ENCODE assay signal across 8 mouse cellular contexts in the genomic region with DNA sequence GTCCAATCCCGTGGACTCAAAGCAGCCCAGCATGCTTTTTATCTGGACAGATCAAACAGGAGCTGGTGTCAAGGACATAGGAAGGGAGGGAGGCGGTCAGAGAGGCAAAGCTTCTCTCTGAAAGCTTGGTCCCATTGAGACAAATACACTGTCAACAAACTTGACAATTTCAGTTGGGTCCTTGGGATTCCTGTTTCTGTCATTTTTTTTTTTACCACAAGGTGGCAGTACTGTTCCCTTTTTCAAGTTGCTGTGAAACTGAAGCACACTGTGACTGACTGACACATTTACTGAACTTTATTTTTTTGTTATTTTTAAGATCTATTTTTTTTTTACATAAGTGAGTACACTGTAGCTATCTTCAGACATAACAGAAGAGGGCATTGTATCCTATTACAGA. TPM values are rescaled to one million over a fixed set of nuclear protein-coding genes. Genes with fewer than 3 reads are reported as not detected.
DNase-seq lines count a peak whose midpoint lies in the region; ATAC-seq and TF ChIP-seq lines count a peak whose summit lies in the region.

No protein-coding gene starts in this region.

- peaks cover 61% of the 10 kb centered on the region for H3K36me3 ChIP-seq in liver, postnatal 0 days (replicated peaks; ENCODE audit: insufficient read depth, low read length)

- TF ChIP-seq CTCF in gastrocnemius, adult 2 months (IDR thresholded peaks at IDR 0.05), result peak; percentile 72
- TF ChIP-seq CTCF in liver, postnatal 0 days (IDR thresholded peaks at IDR 0.05; ENCODE audit: low read depth), result peak; percentile 78

- no peak overlapping the region for H3K27ac ChIP-seq in gastrocnemius, adult 2 months
- H3K27ac ChIP-seq in liver, postnatal 0 days (ENCODE audit: low read depth), result no peak overlapping the region

- H3K4me1 ChIP-seq in liver, postnatal 0 days (ENCODE audit: insufficient read depth), result no peaks in the 10 kb centered on the region

- no peaks in the 10 kb centered on the region for H3K27me3 ChIP-seq in liver, postnatal 0 days (ENCODE audit: insufficient read depth, low read length)

- no peak overlapping the region for H3K4me3 ChIP-seq in gastrocnemius, adult 2 months
- no peak overlapping the region for H3K4me3 ChIP-seq in liver, postnatal 0 days (ENCODE audit: low read depth, low read length)

- no peak for ATAC-seq in liver, postnatal 0 days

- H3K9ac ChIP-seq in liver, postnatal 0 days (replicated peaks), result no peak overlapping the region

- H3K4me2 ChIP-seq in liver, postnatal 0 days (ENCODE audit: low read depth, low read length), result no peak overlapping the region

- intact Hi-C loops in gastrocnemius, adult 2 months (cut with DNase I), result loop anchor here (1.0 to 5.0 kb wide), 3 partner anchors 131 to 250 kb away; a partner anchor contains a TSS
- intact Hi-C loops in gastrocnemius, postnatal 36 days (cut with DNase I), result loop anchor here (2.0 to 5.0 kb wide), 2 partner anchors 198 to 251 kb away; no protein-coding TSS in a partner anchor

- WGBS in liver, postnatal 0 days (ENCODE audit: insufficient replicate concordance), result 66% methylated on average over 2 of the region's 2 CpGs

- no peak for TF ChIP-seq EP300 in liver, postnatal 0 days (IDR thresholded peaks at IDR 0.05; ENCODE audit: low read depth)

- H3K9me3 ChIP-seq in liver, postnatal 0 days (ENCODE audit: low read length), result no peaks in the 10 kb centered on the region

- no peak for DNase-seq in gastrocnemius, adult 2 months
- DNase-seq in gastrocnemius, postnatal 36 days, result no peak
- DNase-seq in 416B (ENCODE audit: low read depth), result peak; percentile 72
- peak; percentile 61 for DNase-seq in ZHBTc4 (ENCODE audit: low read depth, low spot score)
- DNase-seq in liver, postnatal 0 days, result no peak
- no peak for DNase-seq in urinary bladder, adult 2 months (ENCODE audit: low spot score)
- no peak for DNase-seq in layer of hippocampus, adult 8-10 months (ENCODE audit: low spot score in 2 of 2)
- DNase-seq in spleen, adult 12 weeks (ENCODE audit: low spot score), result no peak

RNA-seq across cellular contexts. Expression of a gene that starts 19.4 kb away (rescaled TPM):
- under 1 TPM in 1 of 2 experiments, not detected in 1; 0.08 TPM for total RNA-seq in gastrocnemius, adult 2 months (2021)
- not detected for total RNA-seq in gastrocnemius, postnatal 36 days (2021)
- polyA plus RNA-seq in liver, postnatal 0 days (2015; fragmentation: Nextera tagmentation; extraction: Ambion mirVana), result 0.69 and 0.99 TPM in 2 replicates
- 23.2 and 25.8 TPM in 2 replicates for polyA plus RNA-seq in urinary bladder, adult 2 months (2012; rRNA removed)
- 10 to 100 TPM in 1 of 4 experiments, 1 to 10 TPM in 1, under 1 TPM in 2; 0.70 to 14.8 (median 5.4) TPM for total RNA-seq in layer of hippocampus, adult 8-10 months (2022)

Comparison
In these comparisons a context has a peak if more than half of its experiments do, and no peak if none do; other contexts are left out.
1. DNase-seq: peak in 416B (single experiment) and ZHBTc4 (single experiment); none in gastrocnemius, adult 2 months (single experiment), gastrocnemius, postnatal 36 days (0 of 2), liver, postnatal 0 days (single experiment), urinary bladder, adult 2 months (single experiment), layer of hippocampus, adult 8-10 months (0 of 2) and spleen, adult 12 weeks (single experiment).